Mouse (Mus musculus) spleen, postnatal 10 days (tissue): ENCODE data around the gene L2hgdh.

ENCODE experiments used
- DNase-seq, 2 experiments: peaks; one replicate each; pipeline ENCODE4 v3.0.0; 2021 to 2022; ENCODE audit warnings: low spot score in 2 of 2

The L2hgdh gene

DNA sequence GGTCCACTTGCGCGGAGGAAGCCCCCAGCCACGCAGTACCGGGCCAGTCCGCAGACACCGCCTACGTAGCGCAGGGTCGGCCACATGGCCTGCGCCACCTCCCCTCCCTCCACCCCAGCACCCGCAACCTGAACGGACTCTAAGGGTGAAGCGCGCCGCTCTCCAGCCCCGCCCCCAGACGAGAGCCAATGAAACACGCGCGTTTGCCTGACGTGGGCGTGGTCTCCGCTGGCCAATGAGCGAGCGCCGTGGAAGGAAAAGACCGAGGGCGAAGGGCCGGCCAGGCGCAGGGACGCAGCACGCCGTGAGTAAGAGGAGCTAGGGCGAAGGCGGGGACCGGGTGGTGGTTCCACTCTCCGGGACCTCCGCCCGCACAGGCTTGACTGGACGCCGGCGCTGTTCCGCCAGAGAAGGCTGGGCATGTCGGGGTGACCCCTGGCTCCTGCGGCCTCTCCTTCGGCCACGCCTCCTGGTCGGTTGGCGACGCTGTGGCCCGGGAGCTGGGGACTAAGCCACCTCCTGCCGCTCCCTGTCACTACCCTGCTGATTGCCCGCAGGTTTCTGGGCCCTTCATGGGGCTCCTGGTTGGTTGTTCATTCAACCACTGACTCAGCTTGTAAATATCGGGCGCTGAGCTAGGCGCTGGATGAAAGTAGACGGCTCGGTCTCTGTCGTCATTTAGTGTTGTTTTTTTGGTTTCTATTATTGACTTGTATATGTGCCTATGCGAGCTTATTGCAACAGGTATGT lies at the start of gene L2hgdh, which contains the start of gene Atp5s:
TSS of gene L2hgdh (minus strand) at position 163 of the 750 bp plus-strand sequence.
TSS of gene Atp5s (plus strand) at position 240 of the 750 bp plus-strand sequence.
- peak; percentile 96 to 99 for DNase-seq

DNA sequence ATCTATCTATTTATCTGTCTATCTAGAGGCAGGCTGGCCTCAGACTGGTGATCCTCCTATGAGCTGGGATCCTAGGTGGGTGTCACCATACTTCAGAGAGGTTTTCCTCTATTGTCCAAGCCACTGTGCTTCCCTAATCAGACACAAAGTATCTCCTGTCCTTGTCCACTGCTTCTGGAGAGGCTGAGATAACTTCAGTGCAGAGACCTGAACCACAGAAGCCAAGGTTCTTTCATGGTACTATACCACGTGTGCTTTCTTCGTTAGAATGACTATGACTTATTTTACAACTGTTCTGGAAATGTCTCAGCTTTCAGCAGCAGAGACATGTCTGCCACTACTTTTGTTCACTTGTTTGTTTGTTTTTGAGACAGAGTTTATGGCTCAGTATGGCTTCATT lies 44.2 kb upstream of the L2hgdh start:
- no peak for DNase-seq

DNA sequence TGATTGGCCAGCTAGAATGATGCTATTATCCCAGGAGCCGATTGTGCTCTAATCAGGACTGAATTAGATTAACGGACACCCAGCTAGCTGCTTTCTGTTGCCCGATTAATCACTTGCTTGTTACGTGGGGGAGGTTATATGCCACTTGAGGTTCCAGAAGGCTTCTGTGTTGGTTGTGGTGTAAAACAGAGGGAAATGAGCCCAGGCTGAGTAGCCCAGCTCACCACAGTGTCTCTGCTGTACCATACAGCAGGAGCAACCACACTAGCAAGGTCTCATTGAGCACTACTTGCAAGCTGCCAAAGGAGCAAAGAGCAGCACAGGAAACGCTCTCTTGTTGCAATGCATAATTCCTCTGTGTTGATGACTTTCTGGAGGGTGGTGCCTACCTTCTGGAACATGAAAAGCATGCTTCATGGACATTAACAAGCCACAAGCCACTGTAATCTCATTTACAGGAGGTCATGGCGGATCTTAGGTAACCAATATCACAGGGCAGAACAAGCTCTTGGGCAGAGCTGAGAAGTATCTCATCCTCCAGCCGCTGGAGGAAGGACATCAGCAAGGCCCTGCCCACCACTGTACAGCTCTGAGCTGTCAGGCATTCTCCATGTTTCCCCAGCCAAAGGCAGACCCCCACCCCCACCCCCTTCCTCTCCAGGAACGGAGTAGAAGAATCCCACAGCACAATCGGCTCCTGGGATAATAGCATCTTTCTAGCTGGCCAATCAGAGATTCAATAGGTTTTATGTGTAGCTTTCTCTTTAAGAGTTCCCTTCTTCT lies 43.0 kb upstream of the L2hgdh start:
- DNase-seq, result no peak

DNA sequence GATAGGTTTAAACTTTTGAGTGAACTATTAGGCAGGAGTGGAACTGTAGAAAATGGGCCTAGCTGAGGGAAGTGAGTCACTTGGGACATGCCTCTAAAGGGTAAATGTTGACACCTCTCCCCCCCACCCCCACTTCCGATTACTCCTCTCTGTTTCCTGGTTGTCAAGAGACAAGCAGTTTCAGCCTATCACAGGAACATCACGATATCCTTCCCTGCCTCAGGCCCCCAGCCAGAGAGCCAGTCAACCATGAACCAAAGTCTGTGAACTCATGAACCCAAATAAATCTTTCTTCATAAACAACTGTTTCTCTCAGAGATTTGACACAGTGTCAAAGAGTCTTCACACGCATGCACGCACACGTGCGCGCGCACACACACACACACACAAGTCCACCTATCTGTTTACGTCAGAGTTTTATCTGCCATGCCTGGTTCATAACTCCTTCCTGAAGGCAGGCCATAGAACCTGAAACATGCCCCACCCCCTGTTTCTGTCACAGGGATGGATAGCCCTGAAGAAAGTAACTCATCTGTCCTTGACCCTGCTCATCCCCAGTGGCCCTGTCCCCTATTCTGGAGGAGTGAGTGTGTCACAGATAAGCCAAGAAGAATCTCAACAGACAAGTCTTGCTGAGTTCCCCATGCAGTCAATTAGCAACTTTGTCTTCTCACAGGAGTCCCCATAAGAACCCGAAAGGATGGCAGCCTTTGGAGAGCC lies 41.7 kb upstream of the L2hgdh start:
- no peak for DNase-seq

DNA sequence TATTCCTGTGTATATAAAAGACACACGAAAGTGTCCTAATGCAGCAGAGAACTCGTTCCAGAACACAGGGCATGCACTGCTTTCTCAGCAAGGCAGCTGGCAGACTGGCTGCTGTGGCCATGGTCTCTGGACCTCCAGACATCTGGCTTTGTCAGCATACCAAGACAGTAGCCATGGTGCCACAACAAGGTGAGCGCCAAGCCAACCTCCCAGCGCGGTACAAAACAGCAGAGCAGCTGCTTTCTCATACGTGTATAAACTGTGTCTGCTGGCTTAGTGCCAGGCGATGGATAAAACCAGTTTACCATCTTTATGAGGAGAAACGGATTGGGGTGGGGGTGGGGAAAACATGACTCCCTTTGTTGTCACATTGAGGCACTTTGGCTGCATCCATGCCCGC lies 40.9 kb upstream of the L2hgdh start:
- no peak for DNase-seq

DNA sequence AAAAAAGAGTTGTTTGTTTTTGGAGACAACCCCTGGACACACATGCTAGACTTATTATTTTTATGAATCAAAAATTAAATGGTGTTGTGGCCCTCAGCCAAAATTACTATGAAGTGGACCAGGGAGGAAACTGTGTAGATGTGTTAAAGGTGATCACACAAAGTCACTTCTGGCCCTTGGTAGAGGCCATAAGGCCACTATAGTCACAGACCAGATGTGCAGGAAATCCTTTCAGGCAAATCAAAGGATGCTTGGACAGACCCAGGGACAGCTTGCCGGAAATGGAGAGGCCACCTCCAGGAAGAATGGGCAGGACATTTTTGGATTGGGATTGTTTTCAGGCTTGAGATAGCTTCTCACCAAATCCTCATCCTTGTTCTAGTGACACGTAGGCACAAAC lies 36.9 kb upstream of the L2hgdh start:
- no peak for DNase-seq

DNA sequence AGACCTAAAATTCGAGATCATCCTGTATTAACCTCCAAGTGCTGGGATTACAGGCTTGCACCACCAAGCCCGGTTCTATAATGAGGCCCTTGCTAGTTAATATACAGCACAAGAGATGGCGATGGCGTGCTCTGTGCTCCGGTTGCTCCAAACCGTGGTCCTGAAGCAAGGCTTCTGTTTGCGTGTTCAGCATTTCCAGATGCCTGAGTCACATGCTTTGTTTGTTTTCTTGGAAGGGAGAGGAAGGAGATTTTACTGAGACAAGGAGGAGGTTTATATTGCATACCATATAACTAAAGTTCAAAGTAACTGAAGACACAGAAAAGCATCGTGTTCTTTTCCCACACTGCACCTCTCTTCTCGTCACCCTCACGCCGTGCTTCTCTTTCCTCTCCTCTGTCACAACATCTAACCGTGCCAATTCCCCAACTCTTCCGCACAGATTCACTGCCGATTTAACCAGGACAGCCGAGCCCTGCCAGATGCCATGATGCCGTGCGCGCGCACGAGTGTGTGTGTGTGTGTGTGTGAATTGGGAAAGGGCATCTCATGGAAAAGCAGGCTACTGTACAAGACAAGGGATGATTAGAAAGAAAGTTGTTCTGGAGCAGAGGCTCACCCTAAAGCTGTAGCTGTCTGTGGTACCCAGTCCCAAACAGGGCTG lies 36.2 kb upstream of the L2hgdh start:
- DNase-seq, result no peak

DNA sequence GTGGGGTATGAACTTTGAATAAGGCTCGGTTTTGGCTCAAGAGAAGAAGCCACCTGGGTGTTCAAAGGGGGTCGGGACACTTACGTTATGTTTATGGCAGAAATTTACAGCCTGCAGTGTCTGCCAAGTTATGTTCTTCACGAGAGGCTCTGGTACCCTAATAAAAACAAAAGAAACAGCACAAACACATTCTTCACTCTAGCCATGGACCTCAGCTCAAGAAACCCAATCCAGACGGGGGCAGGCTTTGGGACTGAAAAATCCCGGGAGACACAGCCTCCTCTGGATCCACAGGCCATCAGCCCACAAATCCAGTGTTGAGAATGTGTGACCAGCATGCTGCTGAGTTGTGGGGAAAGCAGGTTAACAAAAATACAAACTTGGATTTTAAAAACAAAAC lies 35.3 kb upstream of the L2hgdh start:
- DNase-seq, result peak; percentile 37 to 64

DNA sequence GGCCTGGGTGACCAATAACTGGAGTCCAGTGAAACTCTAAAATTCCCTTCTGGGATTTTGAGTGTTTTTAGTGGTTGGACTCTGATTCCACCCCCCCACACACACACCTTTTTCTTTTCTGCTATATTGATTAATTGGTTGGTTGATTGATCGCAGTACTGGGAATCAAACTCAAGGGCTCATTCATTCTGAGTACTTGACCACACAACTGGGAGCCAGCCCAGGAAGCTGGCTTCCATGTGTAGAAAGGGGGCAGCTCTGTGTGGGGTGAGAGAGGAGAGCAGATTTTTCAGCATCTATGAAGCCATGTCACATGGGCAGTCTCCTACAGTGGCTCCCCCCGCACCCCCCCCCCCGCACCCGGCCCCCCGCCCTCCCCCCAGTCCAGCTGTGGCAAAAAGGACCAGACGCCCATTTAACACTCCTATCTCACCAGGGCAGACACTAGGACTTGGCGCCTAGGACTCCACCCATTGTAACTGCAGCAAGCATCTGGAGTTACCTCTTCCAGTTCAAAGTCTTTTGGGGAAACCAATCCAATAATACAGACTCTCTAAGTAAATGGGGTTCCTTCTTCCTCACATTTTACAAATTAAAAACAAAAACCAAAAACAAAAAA lies 34.7 kb upstream of the L2hgdh start:
- peak; percentile 57 to 67 for DNase-seq

DNA sequence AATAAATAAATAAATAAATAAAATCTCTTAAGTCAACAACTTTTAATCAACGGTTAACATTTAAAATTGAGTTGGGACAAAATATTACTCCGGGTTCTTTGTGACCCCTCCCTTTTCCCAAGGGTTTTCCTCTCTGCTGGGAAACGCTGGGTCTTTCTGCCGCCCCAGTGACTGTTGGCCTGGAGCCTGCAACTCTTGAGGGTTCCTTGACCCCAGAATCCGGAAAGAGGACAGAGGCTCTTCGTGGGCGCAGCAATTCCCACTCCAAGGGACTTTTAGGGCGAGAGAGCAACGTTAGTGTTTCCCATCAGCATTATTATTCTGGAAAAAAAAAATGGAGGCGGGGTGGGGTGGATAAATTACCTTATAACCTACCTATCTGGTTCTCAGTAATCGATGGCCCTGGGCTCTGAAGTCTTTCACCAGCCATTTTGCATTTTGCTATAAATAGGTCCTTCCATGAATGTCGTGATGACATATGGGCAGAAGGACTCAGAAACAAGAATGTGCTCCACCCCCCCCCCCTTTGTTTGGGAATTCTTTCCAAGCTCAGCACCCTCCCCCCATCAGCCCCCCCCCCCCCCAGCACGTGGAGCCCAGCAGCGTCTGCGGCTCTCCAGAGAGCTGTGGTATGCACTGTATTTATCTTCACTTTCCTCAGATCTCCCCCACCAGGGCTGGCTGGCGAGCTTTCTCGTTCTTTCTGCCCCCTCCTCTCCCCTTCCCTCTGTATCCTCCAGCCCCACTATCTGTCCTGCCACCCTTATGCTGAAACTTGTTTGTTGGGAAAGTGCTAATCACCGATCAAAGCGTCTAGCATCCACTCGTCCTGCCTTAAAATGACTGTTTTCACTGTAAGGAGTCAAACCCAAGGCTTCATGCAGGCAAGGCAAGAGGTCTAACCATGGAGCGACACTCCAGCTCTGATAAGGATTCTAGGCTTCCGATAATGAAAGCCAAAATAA lies 33.8 kb upstream of the L2hgdh start:
- DNase-seq, result peak; percentile 61 to 74

DNA sequence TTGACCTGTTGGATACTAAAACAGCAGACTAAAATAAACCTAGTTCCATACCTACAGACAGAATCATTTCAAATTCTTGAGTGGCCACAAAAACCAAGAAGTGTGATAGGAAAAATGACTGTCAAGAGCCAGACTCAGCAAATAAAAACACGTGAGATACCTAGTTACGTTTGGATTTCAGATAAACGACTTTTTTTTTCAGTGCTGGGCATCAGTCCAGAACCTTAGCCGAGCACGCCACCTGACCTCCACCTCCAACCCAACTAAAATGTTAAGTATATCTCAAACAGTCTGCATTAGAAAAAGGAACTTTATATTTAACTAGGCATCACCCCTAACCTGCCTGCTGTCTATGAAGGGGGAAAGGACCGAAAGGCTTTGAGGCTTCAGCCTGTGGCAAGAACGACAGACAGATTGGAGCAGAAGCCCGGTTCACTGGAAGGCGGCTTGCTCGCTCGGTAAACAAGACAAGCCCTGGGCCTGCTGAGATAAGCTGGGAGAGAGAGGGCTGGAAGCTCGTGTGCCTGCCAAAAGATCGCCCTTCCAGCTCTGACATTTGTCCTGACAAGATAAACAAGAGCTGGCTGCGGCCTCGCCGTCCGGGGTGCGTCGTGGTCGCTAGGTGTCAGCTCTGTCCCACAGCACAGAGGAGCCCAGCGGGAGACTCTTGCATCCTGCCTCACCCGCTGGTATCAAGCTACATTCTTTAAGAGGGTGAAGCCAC lies 32.9 kb upstream of the L2hgdh start:
- peak; percentile 78 to 92 for DNase-seq

DNA sequence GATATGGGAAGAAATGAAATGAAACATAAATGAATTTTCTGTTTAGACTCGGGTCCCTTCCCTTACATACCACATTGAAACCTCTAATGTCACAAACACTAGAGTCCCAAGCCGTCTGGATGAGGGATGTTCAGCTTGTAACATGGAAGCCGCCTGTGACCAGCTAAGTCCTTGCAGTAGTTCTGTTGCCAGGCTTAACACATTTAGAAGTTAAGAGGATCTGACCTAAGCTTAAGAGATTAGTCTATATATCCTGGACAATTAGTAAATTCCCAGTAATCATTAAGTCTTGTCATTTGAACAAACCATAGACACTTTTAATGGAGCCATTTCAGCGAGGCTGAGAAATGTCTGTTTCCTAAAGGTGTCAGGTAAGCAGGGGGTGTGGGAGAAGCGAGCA lies 31.3 kb upstream of the L2hgdh start:
- DNase-seq, result no peak

DNA sequence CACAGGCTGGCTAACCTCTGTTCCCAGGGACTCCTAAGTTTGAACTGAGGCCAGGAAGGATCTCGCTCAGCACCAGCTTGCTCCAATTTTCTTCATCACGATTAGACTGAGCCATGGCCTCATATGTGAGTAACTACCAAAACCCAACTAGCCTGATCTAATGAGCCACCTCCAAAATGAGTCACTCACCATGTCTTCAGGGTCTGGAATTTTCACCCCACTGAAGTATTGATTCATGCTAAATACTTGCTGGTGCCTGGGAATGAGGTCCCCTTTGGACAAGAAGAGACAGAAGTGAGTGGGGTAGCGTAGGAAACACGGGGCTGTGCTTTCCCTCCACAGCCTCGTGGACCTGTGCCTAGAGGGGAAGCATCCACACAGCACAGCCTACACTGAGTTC lies 29.3 kb upstream of the L2hgdh start:
- no peak for DNase-seq

DNA sequence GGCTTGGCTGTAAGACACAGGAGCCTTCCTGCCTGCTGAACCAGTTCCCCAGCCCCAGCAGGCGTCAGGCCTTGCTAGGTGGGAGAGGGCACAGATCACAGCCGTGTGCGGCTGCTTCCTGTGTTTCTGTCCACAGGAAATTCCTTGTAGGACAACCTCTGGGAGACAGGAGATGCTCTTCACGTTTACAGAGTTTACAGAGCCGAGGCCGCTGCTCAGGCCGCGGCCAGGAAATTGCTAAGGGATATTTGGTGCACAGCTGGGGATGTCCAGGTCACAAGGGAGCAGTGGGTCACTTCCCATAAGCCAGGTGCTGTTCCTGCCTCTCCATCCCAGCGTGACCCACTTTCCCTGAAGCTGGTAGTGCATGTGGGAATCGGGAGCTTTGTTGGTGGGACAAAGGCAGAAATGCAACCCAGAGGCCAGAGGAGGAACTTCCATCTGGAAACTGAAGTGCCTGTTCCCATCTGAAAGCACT lies 27.2 kb upstream of the L2hgdh start:
- no peak for DNase-seq

DNA sequence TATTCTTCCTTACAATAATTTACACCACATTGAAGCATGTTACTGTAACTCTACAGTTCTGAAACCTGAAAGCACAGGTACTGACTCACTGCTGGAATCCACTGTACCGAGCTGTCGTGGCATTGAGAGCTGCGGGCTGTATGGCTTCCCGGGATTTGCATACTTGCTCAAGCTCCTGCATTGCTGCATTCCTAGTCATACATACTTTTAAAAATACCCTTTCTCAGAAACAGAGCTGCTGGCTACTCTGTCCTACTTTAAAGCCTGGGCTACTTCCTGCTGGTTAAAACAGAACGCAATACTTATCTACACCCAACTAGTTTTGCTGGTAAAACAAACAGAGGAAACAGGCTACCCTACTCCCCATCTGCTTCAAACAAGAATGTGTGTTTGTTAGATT lies 19.5 kb upstream of the L2hgdh start:
- no peak for DNase-seq

DNA sequence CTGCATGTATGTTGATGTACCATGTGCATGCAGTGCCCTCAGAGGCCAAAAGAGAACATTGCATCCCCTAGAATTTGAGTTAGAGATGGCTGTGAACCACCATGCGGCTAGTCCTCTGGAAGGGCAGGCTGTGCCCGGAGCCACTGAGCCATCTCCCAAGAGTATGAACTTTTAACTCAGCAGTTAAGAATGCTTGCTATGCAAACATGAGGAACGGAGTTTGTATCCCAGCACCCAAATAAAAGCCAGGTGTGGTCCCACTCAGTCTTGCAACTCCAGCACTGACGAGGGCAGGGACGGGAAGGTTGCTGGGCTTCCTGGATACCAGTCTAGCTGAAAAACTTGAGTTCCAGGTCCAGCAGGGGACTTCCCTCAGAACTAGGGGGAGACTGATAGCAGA lies 17.3 kb upstream of the L2hgdh start:
- DNase-seq, result no peak

DNA sequence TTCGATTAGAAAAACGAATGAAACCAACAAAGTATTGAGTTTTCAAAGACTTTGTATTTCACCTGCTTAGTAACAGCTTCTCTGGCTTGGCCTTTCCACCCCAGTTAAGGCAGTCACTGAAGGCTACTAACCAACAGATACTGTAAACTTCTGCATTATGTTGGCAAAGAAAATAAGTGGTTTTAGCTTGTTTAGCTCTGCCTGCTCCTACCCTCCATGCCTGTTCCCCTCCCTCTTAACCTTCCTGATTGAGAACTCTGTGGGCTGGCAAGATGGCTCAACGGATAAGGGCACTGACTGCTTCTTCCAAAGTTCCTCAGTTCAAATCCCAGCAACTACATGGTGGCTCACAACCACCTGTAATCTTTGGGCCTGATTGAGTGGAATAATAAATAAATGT lies 9.2 kb upstream of the L2hgdh start:
- no peak for DNase-seq

DNA sequence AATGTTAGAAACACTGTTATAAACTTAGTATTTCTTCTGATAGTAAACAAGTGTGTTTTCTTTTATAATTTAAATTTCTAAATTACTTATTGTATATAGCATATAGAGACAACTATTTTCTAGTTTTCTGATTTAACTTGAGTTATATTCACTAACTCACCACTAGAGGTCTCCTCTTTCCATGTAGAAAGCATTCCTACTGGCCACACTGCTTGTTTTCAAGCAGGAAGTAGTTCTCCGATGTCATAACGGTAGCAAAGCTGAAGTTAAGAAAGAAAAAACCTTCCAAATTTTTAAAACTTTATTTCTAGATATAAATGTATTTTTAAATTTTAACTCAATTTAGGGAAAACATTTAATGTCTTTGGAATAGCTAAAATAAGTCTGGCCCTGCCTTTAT lies 8.8 kb upstream of the L2hgdh start:
- no peak for DNase-seq

DNA sequence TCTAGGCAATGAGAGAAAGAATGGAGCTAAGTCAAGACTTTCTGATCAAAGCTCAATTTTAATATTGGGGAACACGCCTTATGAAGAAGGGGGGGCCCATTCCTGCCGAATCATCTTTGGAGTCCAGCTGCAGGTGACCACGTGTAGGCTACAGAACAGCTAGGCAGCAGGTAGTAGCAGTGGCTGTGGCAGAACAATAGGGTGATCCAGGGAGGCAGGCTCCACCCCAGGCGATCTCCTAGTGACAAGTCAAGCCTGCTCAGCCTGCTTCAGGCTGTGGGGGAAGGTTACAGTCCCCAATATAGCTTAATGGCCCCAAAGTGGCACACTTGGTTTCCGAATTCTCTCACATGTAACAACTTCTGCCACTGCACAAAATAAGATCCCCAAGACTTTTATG lies 7.5 kb upstream of the L2hgdh start:
- no peak for DNase-seq

DNA sequence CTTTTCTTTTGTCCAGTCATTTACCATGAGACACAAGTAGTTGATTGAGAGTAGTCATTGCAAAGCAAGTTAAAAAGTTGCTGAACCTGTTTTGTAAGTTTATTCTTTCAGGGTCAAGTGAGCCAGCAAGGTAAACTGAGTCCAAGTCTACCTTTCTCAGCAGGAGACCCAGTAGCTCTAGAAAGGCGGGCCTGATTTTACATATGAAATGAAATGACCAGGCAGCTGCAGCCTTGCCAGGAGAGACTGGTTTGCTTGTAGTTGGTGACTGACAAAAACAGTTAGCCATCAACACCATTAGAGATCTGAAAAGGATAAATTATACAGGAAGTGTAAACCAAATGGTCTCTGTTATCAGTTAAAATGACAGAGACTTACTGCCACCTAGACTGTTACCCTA lies 5.6 kb upstream of the L2hgdh start:
- no peak for DNase-seq
